Mouse (Mus musculus) mouse embryonic stem cell (cell line): ENCODE data around the gene Efcab11.

Source experiments
- in situ Hi-C, 2 experiments: fragments of 300-500 bp; cut with MboI; formaldehyde crosslinking; loops; 1 replicate in 1 of 2; 3 replicates in 1 of 2; pipeline ENCODE4 v1.14.3; 2019 to 2020; ENCODE audit warnings: low sequenced_read_pairs in 2 of 2, low pct_unique_long_range_greater_than_20kb in 1 of 2, mixed read lengths in 1 of 2; ENCODE audit not compliant: unreplicated experiment in 1 of 2

Gene Efcab11

GRCm38 (mm10) chr12:99773636-99774193, 110.5 kb downstream of the Efcab11 start:
- in situ Hi-C loops: no loop called here

- in situ Hi-C loops: no loop called here
Observed at GRCm38 (mm10) chr12:99771018-99771417, 113.2 kb downstream of the Efcab11 start.

- in situ Hi-C loops: no loop called here
Observed at GRCm38 (mm10) chr12:99769626-99770025, 114.6 kb downstream of the Efcab11 start.

- in situ Hi-C loops: no loop called here
Observed at GRCm38 (mm10) chr12:99767691-99768090, 116.5 kb downstream of the Efcab11 start.

- in situ Hi-C loops: no loop called here
Observed at GRCm38 (mm10) chr12:99765979-99766378, 118.3 kb downstream of the Efcab11 start.

DNA sequence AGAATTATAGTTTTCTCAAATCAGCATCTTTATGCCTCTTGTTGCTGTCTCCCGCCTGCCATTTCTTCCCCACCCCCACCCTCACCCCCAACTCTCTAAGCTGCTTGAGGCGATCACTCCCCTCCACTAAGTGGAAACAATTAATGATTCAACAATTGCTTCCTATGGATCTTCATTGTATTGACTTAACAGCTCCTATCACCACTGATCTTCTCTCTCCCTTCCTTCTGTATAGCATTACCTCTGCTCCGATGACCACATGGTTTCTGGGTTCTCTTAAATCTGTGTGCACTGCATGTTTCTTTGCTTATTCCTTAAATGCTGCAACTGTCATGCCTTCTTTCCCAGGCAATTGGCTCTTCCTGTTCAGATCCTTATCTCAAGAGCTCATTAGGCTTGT, 120.2 kb downstream of the Efcab11 start:
- in situ Hi-C loops: no loop called here

DNA sequence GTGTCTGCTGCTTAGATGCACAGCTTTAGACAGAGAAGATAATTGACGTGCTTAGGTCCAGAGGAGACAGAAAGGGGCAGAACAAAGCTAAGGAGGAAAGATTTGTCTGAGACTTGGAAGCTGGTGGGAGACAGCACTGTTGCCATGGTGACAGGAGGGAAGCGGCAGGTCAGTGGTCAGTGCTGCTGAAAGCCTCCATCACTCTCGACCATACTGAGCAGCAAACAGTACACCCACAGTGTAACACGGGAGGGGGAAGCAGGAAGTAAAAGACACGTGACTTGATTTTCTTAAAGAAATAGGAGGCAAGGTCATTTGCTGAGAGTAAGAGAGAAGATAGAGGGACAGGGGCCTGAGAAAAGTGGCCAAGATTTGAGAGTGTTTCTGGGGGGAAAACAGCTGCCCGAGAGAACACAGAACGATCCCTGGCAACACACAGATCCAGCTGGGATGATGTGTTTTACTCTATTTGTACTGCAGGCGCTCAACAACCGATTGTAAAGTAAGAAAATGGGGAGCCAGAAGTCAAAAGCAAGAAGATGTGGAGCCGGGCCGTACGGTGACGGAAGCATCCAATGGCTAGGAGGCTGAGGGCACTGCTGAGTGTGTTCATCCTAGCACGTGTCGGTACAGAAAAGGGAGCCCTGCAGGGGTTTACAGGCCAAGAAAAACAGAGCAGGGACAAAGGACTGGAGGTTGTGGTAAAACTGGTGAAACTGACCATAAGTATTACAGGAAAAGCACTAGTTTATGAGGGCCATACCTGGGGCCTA, 126.3 kb downstream of the Efcab11 start:
- in situ Hi-C loops: no loop called here

DNA sequence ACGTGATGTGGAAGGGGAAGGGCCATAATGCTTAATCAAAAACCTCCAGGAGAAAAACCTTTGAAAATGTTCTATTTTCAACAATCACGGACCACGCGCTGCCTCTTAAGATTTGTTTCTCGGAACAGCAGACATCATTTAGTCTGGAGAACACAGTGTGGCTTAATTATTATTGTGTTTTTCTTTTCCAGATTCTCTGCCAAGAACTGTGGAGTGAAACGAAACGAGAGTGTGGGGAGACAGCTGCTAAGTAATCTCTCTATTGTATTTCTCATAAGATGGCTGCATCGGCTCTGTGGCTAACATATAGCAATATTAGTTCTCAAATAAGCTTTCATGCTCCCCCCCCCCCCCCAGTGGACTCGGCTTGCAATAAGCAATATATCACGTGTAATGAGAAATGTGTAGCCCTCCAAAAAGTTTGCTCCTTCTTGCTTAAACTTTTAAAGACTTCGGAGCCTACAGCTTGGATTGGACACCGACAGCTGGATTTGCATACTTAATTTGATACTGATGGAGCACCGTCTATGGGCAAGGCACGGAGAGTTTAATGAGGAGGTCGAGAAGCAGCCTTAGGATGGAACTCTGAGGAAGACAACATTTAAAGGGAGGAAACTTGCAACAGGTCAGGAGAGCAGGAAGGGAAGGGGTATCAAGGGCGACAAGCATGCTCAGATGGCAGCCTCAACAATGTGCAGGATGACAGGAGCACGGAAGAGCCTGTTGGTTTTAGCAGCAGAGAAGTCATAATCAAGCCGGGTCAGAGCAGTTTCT, 127.1 kb downstream of the Efcab11 start:
- in situ Hi-C loops: no loop called here

- in situ Hi-C loops: no loop called here
Observed at GRCm38 (mm10) chr12:99756213-99756612, 128.0 kb downstream of the Efcab11 start.

- in situ Hi-C loops: no loop called here
Observed at GRCm38 (mm10) chr12:99752986-99753385, 131.3 kb downstream of the Efcab11 start.

DNA sequence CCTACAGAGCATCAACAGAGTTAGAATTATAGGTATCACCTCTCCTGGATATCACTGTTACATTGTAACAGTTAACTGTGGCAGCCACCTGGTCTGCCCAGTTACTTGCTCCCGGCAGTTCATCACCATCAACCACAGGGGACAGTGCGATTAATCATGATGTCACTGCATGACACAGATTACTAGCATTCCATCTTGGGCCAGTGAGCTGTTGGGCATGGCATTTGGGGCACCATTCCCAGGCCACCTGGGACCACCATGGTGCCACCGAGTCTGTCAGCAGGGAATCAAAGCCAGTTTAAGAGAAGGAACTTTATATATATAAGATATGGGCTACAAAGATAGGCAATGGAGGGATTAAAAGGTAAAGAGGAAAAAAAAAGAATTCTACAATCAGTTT, 134.8 kb downstream of the Efcab11 start:
- in situ Hi-C loops: no loop called here

DNA sequence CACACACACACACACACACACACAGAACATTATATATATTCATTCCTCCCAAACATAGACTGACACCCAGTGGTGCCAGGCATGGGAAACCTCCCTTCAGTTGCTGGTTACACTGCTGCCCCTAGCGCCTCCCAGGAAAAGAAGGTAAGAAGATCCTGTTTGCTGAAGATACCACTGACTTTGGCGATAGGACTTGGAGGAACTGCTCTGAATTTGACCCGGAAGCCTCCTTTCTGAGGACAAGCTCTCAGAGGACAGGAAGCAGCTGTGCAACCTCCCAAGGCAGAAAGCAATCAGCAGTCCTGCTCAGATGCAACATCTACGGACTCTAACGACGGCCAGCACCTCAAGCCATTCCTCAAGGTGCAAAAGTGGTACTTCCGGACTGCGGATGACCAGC, 142.6 kb downstream of the Efcab11 start:
- in situ Hi-C loops: no loop called here

- in situ Hi-C loops: no loop called here
Observed at GRCm38 (mm10) chr12:99739211-99739610, 145.0 kb downstream of the Efcab11 start.

DNA sequence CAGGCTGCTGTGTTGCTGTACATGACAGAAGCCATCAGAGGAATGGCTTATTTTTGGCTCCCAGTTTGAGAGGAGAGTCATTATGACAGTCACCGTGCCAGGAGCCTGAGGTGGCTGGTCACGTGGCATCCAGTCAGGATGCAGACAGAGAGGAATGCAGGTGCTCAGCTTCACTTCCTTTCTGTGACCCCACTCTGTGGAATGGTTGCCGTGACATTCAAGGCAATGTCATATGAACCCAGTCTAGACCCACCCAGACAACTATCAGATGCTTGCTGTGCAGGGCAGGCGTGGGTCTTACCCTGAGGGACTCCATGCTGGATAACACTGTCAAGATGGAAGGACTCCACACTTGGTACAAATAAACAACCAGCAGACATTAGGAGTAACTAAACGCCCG, 146.0 kb downstream of the Efcab11 start:
- in situ Hi-C loops: no loop called here

- in situ Hi-C loops: no loop called here
Observed at GRCm38 (mm10) chr12:99736971-99737370, 147.3 kb downstream of the Efcab11 start.

DNA sequence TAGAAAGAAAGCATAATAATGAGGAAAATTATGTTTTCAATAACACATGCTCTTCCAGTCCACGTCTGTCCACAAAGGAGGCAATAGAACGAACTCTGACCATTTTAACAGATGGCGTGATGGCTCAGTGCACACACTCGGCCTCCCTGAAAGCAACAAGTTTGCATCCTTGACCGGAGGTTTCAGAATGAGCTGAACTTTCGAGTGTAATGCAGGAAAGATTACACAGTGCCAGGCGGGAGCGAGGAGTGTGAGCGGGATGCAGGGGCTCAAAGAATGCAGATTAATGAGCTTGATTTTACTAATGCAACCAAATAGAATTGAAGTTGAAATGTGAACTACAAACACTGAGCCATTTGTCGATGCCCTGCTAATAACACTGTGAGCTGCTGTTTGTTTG, 149.1 kb downstream of the Efcab11 start:
- in situ Hi-C loops: no loop called here

GRCm38 (mm10) chr12:99724206-99724605, 160.0 kb downstream of the Efcab11 start:
- in situ Hi-C loops: no loop called here

GRCm38 (mm10) chr12:99723791-99724190, 160.4 kb downstream of the Efcab11 start:
- in situ Hi-C loops: no loop called here

DNA sequence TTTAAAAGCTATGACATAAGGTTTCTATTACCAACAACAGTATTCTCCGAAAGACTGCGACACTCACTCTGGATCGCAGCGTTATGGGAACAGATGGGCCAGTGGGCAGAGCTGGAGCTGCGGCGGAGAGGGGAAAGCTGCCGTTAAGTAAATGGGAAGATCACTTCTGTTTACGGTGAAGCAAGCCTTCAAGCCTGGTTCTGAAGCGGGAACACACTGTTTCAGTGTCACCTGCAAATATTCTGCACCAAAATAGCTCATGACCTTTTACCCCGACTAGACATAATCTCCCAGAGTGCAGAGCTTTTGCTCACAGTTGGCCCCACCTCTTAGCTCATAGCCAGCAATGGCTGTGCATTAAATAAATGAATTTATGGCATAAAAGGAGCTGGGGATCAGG, 162.9 kb downstream of the Efcab11 start:
- in situ Hi-C loops: no loop called here

DNA sequence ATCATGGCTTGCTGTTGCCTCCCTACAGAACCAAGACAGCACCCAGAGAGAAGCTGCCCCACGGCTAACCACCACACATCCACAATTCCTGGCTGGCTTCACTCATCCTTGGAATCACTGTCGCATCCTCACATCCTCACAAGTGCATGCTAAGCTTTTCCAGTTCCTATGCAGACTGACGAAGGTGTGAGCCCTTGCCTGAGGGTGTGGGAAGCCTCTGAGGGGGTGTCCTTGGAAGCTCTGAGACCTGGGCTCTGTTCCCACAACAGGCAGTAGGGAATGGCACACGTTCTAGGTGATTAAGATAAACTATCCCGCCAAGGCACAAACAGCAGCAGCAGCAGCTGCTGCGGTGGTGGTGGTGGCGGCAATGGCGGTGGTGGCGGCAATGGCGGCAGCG, 164.5 kb downstream of the Efcab11 start:
- in situ Hi-C loops: no loop called here
